Mouse (Mus musculus): ENCODE data around the gene Gpld1. TPM values are rescaled to one million over a fixed set of nuclear protein-coding genes. Genes with fewer than 3 reads are reported as not detected.

Gpld1 gene
- polyA plus RNA-seq, 1 experiment from 2014 or later, result 0.27 TPM

- Histone ChIP-seq H3K27me3 (ENCODE audit: control insufficient read depth, insufficient read depth, low read length) (no peaks in the 10 kb centered on the region), H3K9ac (ENCODE audit: low read length) (peak within 1 kb of the TSS; percentile 95), H3K4me2 (ENCODE audit: low read length) (peak within 1 kb of the TSS; percentile 87), H3K4me3 (ENCODE audit: control insufficient read depth in 1 of 2, insufficient read depth in 1 of 2, low read depth in 1 of 2, low read length in 2 of 2) (peak within 1 kb of the TSS; percentile 92 to 96), H3K36me3 (ENCODE audit: control insufficient read depth, insufficient read depth, low read length) (peaks cover 22% of the 10 kb centered on the region), H3K27ac (replicated peaks in 1 of 2; ENCODE audit: control insufficient read depth in 1 of 2, insufficient read depth in 1 of 2, low read depth in 2 of 2, low read length in 2 of 2) (peak within 1 kb of the TSS; percentile 68 to 85), H3K4me1 (ENCODE audit: control insufficient read depth in 2 of 2, insufficient read depth in 2 of 2, low read length in 2 of 2) (peaks cover 2 to 21% of the 10 kb centered on the region in 2 experiments; a peak in 3 of 4 replicates), H3K9me3 (ENCODE audit: control insufficient read depth, low read length) (no peaks in the 10 kb centered on the region)
- WGBS, result 1% methylated on average over 62 of the region's 84 CpGs
- peak; percentile 92 for ATAC-seq (ENCODE audit: insufficient number of reproducible peaks, insufficient read depth, low FRiP score, low read depth)
These were observed 77.0 kb downstream of the Gpld1 start, which contains the start of gene Mrs2 for GRCm38 (mm10) chr13:25019793-25020539. Gene Mrs2 (minus strand): TSS chr13:25020379.

DNA sequence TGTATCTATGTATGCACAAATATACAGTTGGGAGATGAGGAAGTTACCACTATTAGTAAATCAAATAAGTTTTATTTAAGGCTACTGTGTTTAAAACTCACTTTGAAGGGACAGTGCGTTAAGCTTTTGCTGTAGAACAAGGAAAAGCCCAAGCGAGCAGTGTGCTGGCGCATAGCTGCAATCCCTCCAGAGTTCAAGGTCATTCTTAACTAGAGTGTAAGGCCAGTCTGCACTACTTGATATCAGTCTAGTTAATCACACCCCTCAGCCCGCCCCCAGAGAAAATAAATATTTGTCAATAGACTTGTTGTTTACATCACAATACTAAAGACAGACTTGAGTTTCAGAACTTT is 77.6 kb downstream of the Gpld1 start:
- WGBS, result 36% methylated on average over 4 of the region's 4 CpGs
- Histone ChIP-seq H3K27ac (replicated peaks in 1 of 2; ENCODE audit: control insufficient read depth in 1 of 2, insufficient read depth in 1 of 2, low read depth in 2 of 2, low read length in 2 of 2) (peak overlapping the region; percentile 59 to 85), H3K4me2 (ENCODE audit: low read length) (peak overlapping the region; percentile 87), H3K9me3 (ENCODE audit: control insufficient read depth, low read length) (no peaks in the 10 kb centered on the region), H3K9ac (ENCODE audit: low read length) (peak overlapping the region; percentile 95), H3K27me3 (ENCODE audit: control insufficient read depth, insufficient read depth, low read length) (no peaks in the 10 kb centered on the region), H3K4me1 (ENCODE audit: control insufficient read depth in 2 of 2, insufficient read depth in 2 of 2, low read length in 2 of 2) (peaks cover 2 to 24% of the 10 kb centered on the region in 2 experiments; a peak in 3 of 4 replicates), H3K4me3 (ENCODE audit: control insufficient read depth in 1 of 2, insufficient read depth in 1 of 2, low read depth in 1 of 2, low read length in 2 of 2) (peak overlapping the region; percentile 92 to 96), H3K36me3 (ENCODE audit: control insufficient read depth, insufficient read depth, low read length) (peaks cover 22% of the 10 kb centered on the region)
- no peak for ATAC-seq (ENCODE audit: insufficient number of reproducible peaks, insufficient read depth, low FRiP score, low read depth)

GRCm38 (mm10) chr13:25022386-25022785 is 79.4 kb downstream of the Gpld1 start:
- H3K4me3 ChIP-seq (ENCODE audit: control insufficient read depth in 1 of 2, insufficient read depth in 1 of 2, low read depth in 1 of 2, low read length in 2 of 2), result no peak overlapping the region
- no peak overlapping the region for H3K4me2 ChIP-seq (ENCODE audit: low read length)
- WGBS, result 68% methylated on average over 4 of the region's 4 CpGs
- no peak overlapping the region for H3K9ac ChIP-seq (ENCODE audit: low read length)
- no peaks in the 10 kb centered on the region for H3K9me3 ChIP-seq (ENCODE audit: control insufficient read depth, low read length)
- ATAC-seq (ENCODE audit: insufficient number of reproducible peaks, insufficient read depth, low FRiP score, low read depth), result no peak
- H3K36me3 ChIP-seq (ENCODE audit: control insufficient read depth, insufficient read depth, low read length), result peaks cover 12% of the 10 kb centered on the region
- H3K27ac ChIP-seq (replicated peaks in 1 of 2; ENCODE audit: control insufficient read depth in 1 of 2, insufficient read depth in 1 of 2, low read depth in 2 of 2, low read length in 2 of 2), result no peak overlapping the region
- H3K4me1 ChIP-seq (ENCODE audit: control insufficient read depth in 2 of 2, insufficient read depth in 2 of 2, low read length in 2 of 2), result peaks cover 2 to 16% of the 10 kb centered on the region in 2 experiments; a peak in 3 of 4 replicates
- H3K27me3 ChIP-seq (ENCODE audit: control insufficient read depth, insufficient read depth, low read length), result no peaks in the 10 kb centered on the region

DNA sequence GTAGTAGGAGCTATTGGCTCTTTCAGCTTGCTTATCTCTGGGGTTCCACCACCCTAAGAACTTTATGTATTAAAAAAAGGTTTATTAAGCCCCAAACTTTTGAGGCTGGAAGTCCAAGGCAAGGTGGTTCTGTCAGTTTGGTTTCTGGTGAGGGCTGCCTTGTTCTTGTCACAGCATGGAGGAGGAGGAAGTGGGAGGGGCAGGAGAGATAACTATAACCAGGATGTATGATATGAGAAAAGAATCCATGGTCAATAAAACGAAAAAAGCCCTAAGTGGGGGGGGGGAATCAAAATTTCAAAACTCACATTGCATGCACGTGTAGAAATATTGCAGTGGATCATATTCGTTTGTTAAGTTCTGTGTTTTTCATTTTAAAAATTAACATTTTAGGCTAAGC is 80.2 kb downstream of the Gpld1 start:
- peaks cover 4% of the 10 kb centered on the region; the same call in 1 of the 2 replicates for H3K36me3 ChIP-seq (ENCODE audit: control insufficient read depth, insufficient read depth, low read length)
- no peaks in the 10 kb centered on the region for H3K27me3 ChIP-seq (ENCODE audit: control insufficient read depth, insufficient read depth, low read length)
- no peak overlapping the region for H3K27ac ChIP-seq (replicated peaks in 1 of 2; ENCODE audit: control insufficient read depth in 1 of 2, insufficient read depth in 1 of 2, low read depth in 2 of 2, low read length in 2 of 2)
- no peak overlapping the region for H3K9ac ChIP-seq (ENCODE audit: low read length)
- no peaks in the 10 kb centered on the region for H3K9me3 ChIP-seq (ENCODE audit: control insufficient read depth, low read length)
- H3K4me2 ChIP-seq (ENCODE audit: low read length), result no peak overlapping the region
- WGBS, result 65% methylated on average over 3 of the region's 3 CpGs
- ATAC-seq (ENCODE audit: insufficient number of reproducible peaks, insufficient read depth, low FRiP score, low read depth), result no peak
- peaks cover 2 to 16% of the 10 kb centered on the region in 2 experiments; a peak in 3 of 4 replicates for H3K4me1 ChIP-seq (ENCODE audit: control insufficient read depth in 2 of 2, insufficient read depth in 2 of 2, low read length in 2 of 2)
- no peak overlapping the region for H3K4me3 ChIP-seq (ENCODE audit: control insufficient read depth in 1 of 2, insufficient read depth in 1 of 2, low read depth in 1 of 2, low read length in 2 of 2)

DNA sequence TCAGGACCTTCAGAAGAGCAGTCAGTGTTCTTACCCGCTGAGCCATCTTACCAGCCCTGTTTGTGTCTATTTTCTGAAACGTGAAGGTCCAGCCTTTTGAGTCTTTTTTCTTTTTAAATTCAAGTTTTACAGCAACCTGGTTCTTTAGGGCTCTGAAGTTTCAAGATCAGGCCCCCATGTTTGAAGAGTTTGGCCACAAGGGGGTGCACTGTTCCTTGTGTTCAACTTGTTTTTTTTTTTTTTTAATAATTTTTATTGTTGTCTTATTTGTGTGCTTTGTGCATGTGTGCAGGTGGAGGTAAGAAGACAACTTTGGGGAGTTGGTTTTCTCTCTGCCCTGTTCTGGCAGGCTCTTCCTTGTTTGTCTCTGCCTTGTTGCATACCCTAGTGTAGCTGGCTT is 81.7 kb downstream of the Gpld1 start:
- H3K4me2 ChIP-seq (ENCODE audit: low read length), result no peak overlapping the region
- no peak overlapping the region for H3K4me3 ChIP-seq (ENCODE audit: control insufficient read depth in 1 of 2, insufficient read depth in 1 of 2, low read depth in 1 of 2, low read length in 2 of 2)
- peaks cover 0 to 6% of the 10 kb centered on the region in 2 experiments; a peak in 1 of 4 replicates for H3K4me1 ChIP-seq (ENCODE audit: control insufficient read depth in 2 of 2, insufficient read depth in 2 of 2, low read length in 2 of 2)
- H3K27ac ChIP-seq (replicated peaks in 1 of 2; ENCODE audit: control insufficient read depth in 1 of 2, insufficient read depth in 1 of 2, low read depth in 2 of 2, low read length in 2 of 2), result no peak overlapping the region
- no peaks in the 10 kb centered on the region for H3K9me3 ChIP-seq (ENCODE audit: control insufficient read depth, low read length)
- no peaks in the 10 kb centered on the region for H3K27me3 ChIP-seq (ENCODE audit: control insufficient read depth, insufficient read depth, low read length)
- WGBS, result 25% methylated on average over 2 of the region's 2 CpGs
- no peak for ATAC-seq (ENCODE audit: insufficient number of reproducible peaks, insufficient read depth, low FRiP score, low read depth)
- no peaks in the 10 kb centered on the region for H3K36me3 ChIP-seq (ENCODE audit: control insufficient read depth, insufficient read depth, low read length)
- H3K9ac ChIP-seq (ENCODE audit: low read length), result no peak overlapping the region

GRCm38 (mm10) chr13:25026409-25027113 is 83.6 kb downstream of the Gpld1 start:
- no peak overlapping the region for H3K4me3 ChIP-seq (ENCODE audit: control insufficient read depth in 1 of 2, insufficient read depth in 1 of 2, low read depth in 1 of 2, low read length in 2 of 2)
- H3K27ac ChIP-seq (replicated peaks in 1 of 2; ENCODE audit: control insufficient read depth in 1 of 2, insufficient read depth in 1 of 2, low read depth in 2 of 2, low read length in 2 of 2), result no peak overlapping the region
- no peak overlapping the region for H3K4me2 ChIP-seq (ENCODE audit: low read length)
- 91% methylated on average over 6 of the region's 6 CpGs for WGBS
- no peak overlapping the region for H3K9ac ChIP-seq (ENCODE audit: low read length)
- H3K9me3 ChIP-seq (ENCODE audit: control insufficient read depth, low read length), result no peaks in the 10 kb centered on the region
- H3K4me1 ChIP-seq (ENCODE audit: control insufficient read depth in 2 of 2, insufficient read depth in 2 of 2, low read length in 2 of 2), result peaks cover 0 to 6% of the 10 kb centered on the region in 2 experiments; a peak in 1 of 4 replicates
- no peaks in the 10 kb centered on the region for H3K27me3 ChIP-seq (ENCODE audit: control insufficient read depth, insufficient read depth, low read length)
- ATAC-seq (ENCODE audit: insufficient number of reproducible peaks, insufficient read depth, low FRiP score, low read depth), result no peak
- no peaks in the 10 kb centered on the region for H3K36me3 ChIP-seq (ENCODE audit: control insufficient read depth, insufficient read depth, low read length)

DNA sequence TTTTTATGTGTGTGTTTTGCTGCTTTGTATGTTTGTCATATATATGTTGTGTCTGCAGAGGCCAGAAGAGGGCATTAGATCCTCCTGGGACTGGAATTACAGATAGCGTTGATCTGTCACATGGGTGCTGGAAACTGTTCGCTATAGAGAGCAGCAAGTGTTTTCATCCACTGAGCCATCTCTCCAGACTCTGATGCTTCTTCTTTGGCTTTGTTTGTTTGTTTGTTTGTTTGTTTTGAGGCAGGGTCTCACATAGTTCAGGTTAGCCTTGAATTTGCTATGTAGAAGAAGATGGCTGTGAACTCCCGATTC is 84.1 kb downstream of the Gpld1 start:
- no peaks in the 10 kb centered on the region for H3K9me3 ChIP-seq (ENCODE audit: control insufficient read depth, low read length)
- no peak overlapping the region for H3K4me2 ChIP-seq (ENCODE audit: low read length)
- WGBS, result 79% methylated on average over 3 of the region's 3 CpGs
- H3K4me1 ChIP-seq (ENCODE audit: control insufficient read depth in 2 of 2, insufficient read depth in 2 of 2, low read length in 2 of 2), result peaks cover 0 to 6% of the 10 kb centered on the region in 2 experiments; a peak in 1 of 4 replicates
- no peak for ATAC-seq (ENCODE audit: insufficient number of reproducible peaks, insufficient read depth, low FRiP score, low read depth)
- no peaks in the 10 kb centered on the region for H3K27me3 ChIP-seq (ENCODE audit: control insufficient read depth, insufficient read depth, low read length)
- no peak overlapping the region for H3K4me3 ChIP-seq (ENCODE audit: control insufficient read depth in 1 of 2, insufficient read depth in 1 of 2, low read depth in 1 of 2, low read length in 2 of 2)
- H3K9ac ChIP-seq (ENCODE audit: low read length), result no peak overlapping the region
- no peaks in the 10 kb centered on the region for H3K36me3 ChIP-seq (ENCODE audit: control insufficient read depth, insufficient read depth, low read length)
- H3K27ac ChIP-seq (replicated peaks in 1 of 2; ENCODE audit: control insufficient read depth in 1 of 2, insufficient read depth in 1 of 2, low read depth in 2 of 2, low read length in 2 of 2), result no peak overlapping the region

Data from heart, embryonic 14.5 days (tissue).